Mouse (Mus musculus): ENCODE measurements around the gene Hnrnpl. TPM values are rescaled to one million over a fixed set of nuclear protein-coding genes. Genes with fewer than 3 reads are reported as not detected.
A peak's percentile ranks its signal among the peaks of the same experiment; 100 is the strongest.

Gene Hnrnpl
- polyA plus RNA-seq, 1 experiment from 2014 or later: 239 TPM

- H3K4me1 ChIP-seq: peaks cover 47% of the 10 kb centered on the region
- H3K4me2 ChIP-seq: no peak overlapping the region
- no peak overlapping the region for H3K4me3 ChIP-seq (replicated peaks)
- H3K27me3 ChIP-seq (replicated peaks): no peaks in the 10 kb centered on the region
- H3K36me3 ChIP-seq: peaks cover 67% of the 10 kb centered on the region
- H3K9ac ChIP-seq: no peak overlapping the region
- WGBS: 91% methylated on average over 9 of the region's 9 CpGs
- ATAC-seq (ENCODE audit: insufficient read depth, low FRiP score, low read depth): no peak
- no peaks in the 10 kb centered on the region for H3K9me3 ChIP-seq
- H3K27ac ChIP-seq: no peak overlapping the region
Measured at GRCm38 (mm10) chr7:28815230-28815629, 6.9 kb downstream of the Hnrnpl start.

- no peak overlapping the region for H3K4me2 ChIP-seq
- H3K9me3 ChIP-seq: no peaks in the 10 kb centered on the region
- H3K36me3 ChIP-seq: peaks cover 76% of the 10 kb centered on the region
- no peak for ATAC-seq (ENCODE audit: insufficient read depth, low FRiP score, low read depth)
- no peaks in the 10 kb centered on the region for H3K27me3 ChIP-seq (replicated peaks)
- H3K4me3 ChIP-seq (replicated peaks): no peak overlapping the region
- peaks cover 54% of the 10 kb centered on the region for H3K4me1 ChIP-seq
- no peak overlapping the region for H3K27ac ChIP-seq
- H3K9ac ChIP-seq: no peak overlapping the region
- WGBS: 82% methylated on average over 9 of the region's 9 CpGs
Measured at GRCm38 (mm10) chr7:28816201-28816600, 7.9 kb downstream of the Hnrnpl start.

DNA sequence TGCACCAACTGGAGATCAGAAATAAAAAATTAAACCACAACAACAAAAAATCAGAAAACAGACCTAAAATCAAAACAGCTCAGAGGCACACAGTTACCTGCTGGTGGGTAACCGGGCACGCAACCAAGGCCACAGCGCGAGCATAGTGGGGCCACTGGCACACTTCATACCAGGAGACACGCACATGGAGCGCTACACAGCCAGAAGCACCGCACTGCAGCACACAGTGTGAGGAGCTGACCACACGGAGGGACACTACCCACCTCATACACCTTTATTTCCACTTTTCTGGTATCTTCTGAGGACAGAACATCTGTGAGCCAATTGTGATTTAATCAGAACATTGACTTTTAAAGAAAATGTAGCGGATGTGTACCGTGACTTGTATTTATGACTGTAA lies 8.6 kb downstream of the Hnrnpl start:
- no peaks in the 10 kb centered on the region for H3K9me3 ChIP-seq
- H3K4me2 ChIP-seq: no peak overlapping the region
- no peak overlapping the region for H3K4me3 ChIP-seq (replicated peaks)
- H3K36me3 ChIP-seq: peaks cover 82% of the 10 kb centered on the region
- ATAC-seq (ENCODE audit: insufficient read depth, low FRiP score, low read depth): no peak
- WGBS: 90% methylated on average over 10 of the region's 10 CpGs
- H3K4me1 ChIP-seq: peaks cover 57% of the 10 kb centered on the region
- no peaks in the 10 kb centered on the region for H3K27me3 ChIP-seq (replicated peaks)
- no peak overlapping the region for H3K9ac ChIP-seq
- no peak overlapping the region for H3K27ac ChIP-seq

GRCm38 (mm10) chr7:28817524-28817923 lies 9.2 kb downstream of the Hnrnpl start:
- Histone ChIP-seq H3K4me1 (peaks cover 53% of the 10 kb centered on the region), H3K27me3 (replicated peaks) (no peaks in the 10 kb centered on the region), H3K9ac (no peak overlapping the region), H3K36me3 (peaks cover 84% of the 10 kb centered on the region), H3K27ac (no peak overlapping the region), H3K9me3 (no peaks in the 10 kb centered on the region), H3K4me2 (no peak overlapping the region), H3K4me3 (replicated peaks) (no peak overlapping the region)
- no peak for ATAC-seq (ENCODE audit: insufficient read depth, low FRiP score, low read depth)
- 63% methylated on average over 6 of the region's 6 CpGs for WGBS

GRCm38 (mm10) chr7:28817957-28818356 lies 9.6 kb downstream of the Hnrnpl start:
- H3K27me3 ChIP-seq (replicated peaks): no peaks in the 10 kb centered on the region
- ATAC-seq (ENCODE audit: insufficient read depth, low FRiP score, low read depth): no peak
- no peak overlapping the region for H3K4me3 ChIP-seq (replicated peaks)
- H3K36me3 ChIP-seq: peaks cover 86% of the 10 kb centered on the region
- peaks cover 49% of the 10 kb centered on the region for H3K4me1 ChIP-seq
- no peak overlapping the region for H3K9ac ChIP-seq
- no peak overlapping the region for H3K27ac ChIP-seq
- WGBS: 74% methylated on average over 4 of the region's 4 CpGs
- H3K9me3 ChIP-seq: no peaks in the 10 kb centered on the region
- no peak overlapping the region for H3K4me2 ChIP-seq

DNA sequence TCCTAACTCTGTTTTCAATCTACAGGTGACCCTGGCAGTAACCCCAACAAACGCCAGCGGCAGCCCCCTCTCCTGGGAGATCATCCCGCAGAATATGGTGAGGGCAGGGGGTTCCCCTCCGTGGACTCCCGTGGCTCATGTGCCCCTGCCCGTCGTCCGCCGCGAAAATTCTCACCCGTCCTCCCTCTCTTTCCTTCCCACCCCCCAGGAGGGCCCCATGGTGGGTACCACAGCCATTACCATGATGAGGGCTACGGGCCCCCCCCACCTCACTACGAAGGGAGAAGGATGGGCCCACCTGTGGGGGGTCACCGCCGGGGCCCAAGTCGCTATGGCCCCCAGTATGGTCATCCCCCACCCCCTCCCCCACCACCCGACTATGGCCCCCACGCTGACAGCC lies 10.1 kb downstream of the Hnrnpl start:
- peaks cover 82% of the 10 kb centered on the region for H3K36me3 ChIP-seq
- H3K4me3 ChIP-seq (replicated peaks): no peak overlapping the region
- no peak overlapping the region for H3K4me2 ChIP-seq
- peaks cover 44% of the 10 kb centered on the region for H3K4me1 ChIP-seq
- 88% methylated on average over 17 of the region's 18 CpGs for WGBS
- H3K9me3 ChIP-seq: no peaks in the 10 kb centered on the region
- no peak overlapping the region for H3K27ac ChIP-seq
- no peak for ATAC-seq (ENCODE audit: insufficient read depth, low FRiP score, low read depth)
- H3K27me3 ChIP-seq (replicated peaks): no peaks in the 10 kb centered on the region
- no peak overlapping the region for H3K9ac ChIP-seq

DNA sequence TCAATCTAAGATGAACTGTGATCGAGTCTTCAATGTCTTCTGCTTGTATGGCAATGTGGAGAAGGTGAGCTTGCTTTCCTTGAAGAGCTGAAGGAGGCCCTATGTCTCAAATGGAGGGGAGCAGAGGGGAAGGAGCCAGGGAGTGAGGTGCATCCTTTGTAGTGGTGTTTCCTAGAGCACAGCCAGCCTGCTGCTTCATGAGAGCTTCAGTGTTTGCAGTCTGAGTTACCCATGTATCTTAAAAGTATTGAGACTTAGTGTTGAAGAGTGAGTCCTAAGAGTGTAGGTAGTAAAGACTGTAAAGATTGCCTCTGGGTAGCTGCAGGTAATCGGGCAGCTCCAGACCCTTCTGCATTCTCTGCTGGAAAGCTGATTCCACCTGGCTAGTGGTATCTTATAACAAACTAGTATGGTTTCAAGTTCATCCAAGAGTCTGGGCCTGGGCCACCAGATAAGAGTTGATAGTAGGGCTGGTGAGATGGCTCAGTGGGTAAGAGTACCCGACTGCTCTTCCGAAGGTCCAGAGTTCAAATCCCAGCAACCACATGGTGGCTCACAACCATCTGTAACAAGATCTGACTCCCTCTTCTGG lies 10.6 kb downstream of the Hnrnpl start:
- no peak for ATAC-seq (ENCODE audit: insufficient read depth, low FRiP score, low read depth)
- Histone ChIP-seq H3K9ac (no peak overlapping the region), H3K4me2 (no peak overlapping the region), H3K36me3 (peaks cover 76% of the 10 kb centered on the region), H3K27ac (no peak overlapping the region), H3K4me3 (replicated peaks) (no peak overlapping the region), H3K27me3 (replicated peaks) (no peaks in the 10 kb centered on the region), H3K9me3 (no peaks in the 10 kb centered on the region), H3K4me1 (peaks cover 39% of the 10 kb centered on the region; the same call in 1 of the 2 replicates)
- WGBS: 82% methylated on average over 4 of the region's 4 CpGs

GRCm38 (mm10) chr7:28819571-28819970 lies 11.2 kb downstream of the Hnrnpl start:
- peaks cover 70% of the 10 kb centered on the region for H3K36me3 ChIP-seq

GRCm38 (mm10) chr7:28820358-28821260 lies 12.3 kb downstream of the Hnrnpl start:
- Histone ChIP-seq H3K4me1 (peaks cover 32% of the 10 kb centered on the region; the same call in 1 of the 2 replicates), H3K4me3 (replicated peaks) (no peak overlapping the region)
- ATAC-seq (ENCODE audit: insufficient read depth, low FRiP score, low read depth): no peak

More at GRCm38 (mm10) chr7:28819571-28819970, 11.2 kb downstream of the Hnrnpl start:
- Histone ChIP-seq H3K4me1 (peaks cover 34% of the 10 kb centered on the region; the same call in 1 of the 2 replicates), H3K4me2 (no peak overlapping the region), H3K27me3 (replicated peaks) (no peaks in the 10 kb centered on the region), H3K9me3 (no peaks in the 10 kb centered on the region), H3K9ac (no peak overlapping the region), H3K4me3 (replicated peaks) (no peak overlapping the region), H3K27ac (no peak overlapping the region)
- WGBS: 84% methylated on average over 4 of the region's 4 CpGs
- ATAC-seq (ENCODE audit: insufficient read depth, low FRiP score, low read depth): no peak

GRCm38 (mm10) chr7:28821261-28821831 lies 13.0 kb downstream of the Hnrnpl start:
- WGBS: 65% methylated on average over 10 of the region's 10 CpGs
- Histone ChIP-seq H3K4me3 (replicated peaks) (no peak overlapping the region), H3K36me3 (peaks cover 53% of the 10 kb centered on the region), H3K27me3 (replicated peaks) (no peaks in the 10 kb centered on the region), H3K4me2 (no peak overlapping the region), H3K9me3 (no peaks in the 10 kb centered on the region), H3K4me1 (peaks cover 32% of the 10 kb centered on the region; the same call in 1 of the 2 replicates), H3K27ac (no peak overlapping the region), H3K9ac (no peak overlapping the region)
- no peak for ATAC-seq (ENCODE audit: insufficient read depth, low FRiP score, low read depth)

More at GRCm38 (mm10) chr7:28820358-28821260, 12.3 kb downstream of the Hnrnpl start:
- Histone ChIP-seq H3K27me3 (replicated peaks) (no peaks in the 10 kb centered on the region), H3K9ac (no peak overlapping the region), H3K36me3 (peaks cover 60% of the 10 kb centered on the region), H3K4me2 (no peak overlapping the region), H3K9me3 (no peaks in the 10 kb centered on the region), H3K27ac (peak overlapping the region; percentile 35; the same call in 1 of the 2 replicates)
- 76% methylated on average over 12 of the region's 12 CpGs for WGBS

GRCm38 (mm10) chr7:28822556-28822955 lies 14.2 kb downstream of the Hnrnpl start:
- H3K9me3 ChIP-seq: no peaks in the 10 kb centered on the region
- 0 out of 2 replicates have a peak overlapping the region, but pooled peaks have one; percentile 23 for H3K27ac ChIP-seq
- peaks cover 30% of the 10 kb centered on the region; the same call in 1 of the 2 replicates for H3K4me1 ChIP-seq
- no peak overlapping the region for H3K9ac ChIP-seq
- ATAC-seq (ENCODE audit: insufficient read depth, low FRiP score, low read depth): no peak
- 70% methylated on average over 1 of the region's 1 CpGs for WGBS
- no peak overlapping the region for H3K4me3 ChIP-seq (replicated peaks)
- no peaks in the 10 kb centered on the region for H3K27me3 ChIP-seq (replicated peaks)
- H3K4me2 ChIP-seq: no peak overlapping the region
- peaks cover 40% of the 10 kb centered on the region for H3K36me3 ChIP-seq

All from stomach, embryonic 15.5 days (tissue).